In the genomic region with DNA sequence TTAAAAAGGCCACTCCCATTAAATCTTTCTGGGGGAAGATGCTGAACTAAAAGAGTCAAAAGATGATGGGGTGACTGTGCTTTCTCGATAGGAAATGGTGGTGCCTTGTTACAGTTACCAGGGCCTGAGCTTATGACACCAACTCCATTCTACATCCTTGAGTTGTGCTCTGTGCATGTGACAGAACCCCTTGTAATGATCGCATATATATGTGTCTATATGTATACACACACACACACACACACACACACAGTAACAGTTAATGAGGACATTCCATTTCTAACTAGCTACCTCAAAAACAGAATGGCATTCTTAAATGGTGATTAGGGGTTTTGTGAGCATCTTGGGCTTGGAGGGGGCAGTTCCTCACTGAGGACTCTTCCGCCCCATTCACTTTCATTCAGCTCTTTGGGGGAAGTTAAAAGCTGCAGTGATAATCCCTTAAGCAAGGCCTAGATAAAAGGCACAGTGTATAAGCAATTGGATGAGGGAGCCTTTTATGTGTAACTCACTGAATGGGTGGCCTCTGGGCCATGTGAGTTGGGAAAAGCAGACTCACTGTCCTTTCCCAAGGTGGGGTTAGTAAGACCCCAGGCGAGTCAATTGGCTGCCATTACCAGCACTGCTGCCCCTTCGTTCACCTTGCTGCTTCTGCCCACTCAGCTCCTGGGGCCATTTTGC, we compare ENCODE assay signal across 23 mouse cellular contexts.
DNase-seq lines count a peak whose midpoint lies in the region; ATAC-seq lines count a peak whose summit lies in the region.
"Had no signal": no experiment of that assay in that cellular context is flagged by ENCODE, and none has a peak within 500 bp of the region (broad histone marks: within the 10 kb centered on the region; RNA-seq: fewer than 3 reads in every experiment).

No protein-coding gene starts in this region.

- no peaks in the 10 kb centered on the region for H3K36me3 ChIP-seq in forebrain, embryonic 11.5 days (ENCODE audit: control insufficient read depth, insufficient read depth, low read length)
- H3K36me3 ChIP-seq in forebrain, embryonic 10.5 days (replicated peaks), result no peaks in the 10 kb centered on the region
- no peaks in the 10 kb centered on the region for H3K36me3 ChIP-seq in midbrain, embryonic 13.5 days

- H3K4me2 ChIP-seq in forebrain, embryonic 11.5 days (ENCODE audit: low read depth, low read length, severe bottlenecking), result no peak overlapping the region
- H3K4me2 ChIP-seq in midbrain, embryonic 13.5 days (replicated peaks), result no peak overlapping the region
- H3K4me2 ChIP-seq: heart, embryonic 11.5 days; liver, embryonic 11.5 days had no signal

- H3K27me3 ChIP-seq in forebrain, embryonic 11.5 days (ENCODE audit: control insufficient read depth, insufficient read depth, low read length), result no peaks in the 10 kb centered on the region
- no peaks in the 10 kb centered on the region for H3K27me3 ChIP-seq in forebrain, embryonic 10.5 days (ENCODE audit: poor library complexity, severe bottlenecking)
- no peaks in the 10 kb centered on the region for H3K27me3 ChIP-seq in midbrain, embryonic 13.5 days
- H3K27me3 ChIP-seq: megakaryocyte, embryonic 14.5 days; Patski had no signal

- peaks cover 3% of the 10 kb centered on the region; the same call in 1 of the 2 replicates for H3K4me1 ChIP-seq in forebrain, embryonic 11.5 days (replicated peaks; ENCODE audit: control insufficient read depth, insufficient read depth, low read length)
- peaks cover 21% of the 10 kb centered on the region for H3K4me1 ChIP-seq in forebrain, embryonic 10.5 days
- peaks cover 5% of the 10 kb centered on the region; the same call in 1 of the 2 replicates for H3K4me1 ChIP-seq in midbrain, embryonic 13.5 days (replicated peaks)
- H3K4me1 ChIP-seq: megakaryocyte, embryonic 14.5 days had no signal

- no peaks in the 10 kb centered on the region for H3K9me3 ChIP-seq in forebrain, embryonic 11.5 days (ENCODE audit: control insufficient read depth, low read length)
- no peaks in the 10 kb centered on the region for H3K9me3 ChIP-seq in forebrain, embryonic 10.5 days
- H3K9me3 ChIP-seq in midbrain, embryonic 13.5 days, result no peaks in the 10 kb centered on the region
- H3K9me3 ChIP-seq: megakaryocyte, embryonic 14.5 days had no signal

- H3K9ac ChIP-seq in forebrain, embryonic 11.5 days (ENCODE audit: low read length), result no peak overlapping the region
- H3K9ac ChIP-seq in midbrain, embryonic 13.5 days (replicated peaks), result no peak overlapping the region

- no peak overlapping the region for H3K27ac ChIP-seq in forebrain, embryonic 11.5 days (ENCODE audit: low read depth, low read length)
- no peak overlapping the region for H3K27ac ChIP-seq in forebrain, embryonic 10.5 days
- no peak overlapping the region for H3K27ac ChIP-seq in midbrain, embryonic 13.5 days

- 40% methylated on average over 5 of the region's 5 CpGs for WGBS in forebrain, embryonic 11.5 days
- 51% methylated on average over 5 of the region's 5 CpGs for whole genome bisulfite sequencing in forebrain, embryonic 10.5 days
- 51% methylated on average over 5 of the region's 5 CpGs for WGBS in midbrain, embryonic 13.5 days

- no peak overlapping the region for H3K4me3 ChIP-seq in forebrain, embryonic 11.5 days (ENCODE audit: low read depth, low read length)
- H3K4me3 ChIP-seq in forebrain, embryonic 10.5 days, result no peak overlapping the region
- H3K4me3 ChIP-seq in midbrain, embryonic 13.5 days (replicated peaks), result no peak overlapping the region
- H3K4me3 ChIP-seq: megakaryocyte, embryonic 14.5 days; myocyte had no signal

- DNase-seq in forebrain, embryonic 11.5 days (ENCODE audit: low spot score), result no peak
- DNase-seq in forebrain, embryonic 10.5 days (ENCODE audit: extremely low spot score, low spot score), result no peak
- DNase-seq in retina, postnatal 1 day, result peak; percentile 2
- DNase-seq in retina, embryonic 14.5 days (ENCODE audit: low spot score), result no peak
- no peak for DNase-seq in gastrocnemius, postnatal 25 days
- no peak for DNase-seq in adrenal gland, adult (ENCODE audit: inconsistent age in 2 of 2, low spot score in 1 of 2)
- DNase-seq in adipocyte (ENCODE audit: low spot score), result no peak
- DNase-seq: adrenal gland, postnatal 25 days; cerebellum, adult 11-12 months; gastrocnemius, postnatal 36 days; heart, postnatal 10 days; kidney, adult 8-10 months; kidney, postnatal 4 days; lung, adult 18-20 months; lung, postnatal 14 days; thymus, postnatal 25 days had no signal

- peak; percentile 84 for ATAC-seq in forebrain, embryonic 11.5 days (replicated peaks; ENCODE audit: low FRiP score)
- peak; percentile 78 for ATAC-seq in midbrain, embryonic 13.5 days
- ATAC-seq: activated CD4-positive, CD25-positive, alpha-beta regulatory T cell, adult 4 months; Patski had no signal
